Mouse (Mus musculus): ENCODE measurements around the gene Ppargc1a.

Gene Ppargc1a

DNA sequence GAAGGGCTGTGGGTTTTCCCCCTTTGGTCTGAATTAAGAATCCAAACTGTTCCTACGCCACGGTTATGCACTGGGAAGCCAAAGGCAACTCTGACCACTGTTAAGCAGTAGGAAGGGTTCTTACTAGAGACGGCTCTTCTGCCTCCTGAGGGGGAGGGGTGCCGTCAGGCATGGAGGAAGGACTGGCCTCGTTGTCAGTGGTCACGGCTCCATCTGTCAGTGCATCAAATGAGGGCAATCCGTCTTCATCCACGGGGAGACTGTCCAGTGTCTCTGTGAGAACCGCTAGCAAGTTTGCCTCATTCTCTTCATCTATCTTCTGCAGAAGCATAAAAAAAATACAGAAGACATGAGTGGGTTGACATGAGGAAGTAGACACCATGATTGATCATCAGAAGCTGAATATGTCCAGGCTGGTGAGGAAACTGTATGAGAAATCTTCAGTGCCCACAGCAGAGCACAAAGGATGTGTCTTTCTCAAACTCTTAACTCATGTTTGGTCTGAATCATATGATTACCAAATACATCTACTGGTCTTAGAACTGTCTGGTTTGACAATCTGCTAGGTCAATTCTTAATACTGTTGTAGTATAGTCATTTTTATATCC lies 69.5 kb downstream of the Ppargc1a start:
- no peak for DNase-seq

DNA sequence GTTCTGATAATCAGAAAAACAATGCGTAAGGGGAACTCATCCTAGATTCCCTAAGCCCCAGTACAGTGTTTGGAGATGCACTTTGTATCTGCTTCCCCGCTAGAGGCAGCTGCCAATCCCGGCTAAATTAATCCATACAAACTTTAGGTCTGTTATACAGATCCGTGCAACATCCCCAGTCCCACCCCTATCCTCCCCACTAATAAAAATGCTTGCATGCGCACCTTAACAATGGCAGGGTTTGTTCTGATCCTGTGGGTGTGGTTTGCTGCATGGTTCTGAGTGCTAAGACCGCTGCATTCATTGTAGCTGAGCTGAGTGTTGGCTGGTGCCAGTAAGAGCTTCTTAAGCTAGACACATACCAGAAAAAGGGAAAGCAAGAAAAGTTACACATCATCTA lies 72.1 kb downstream of the Ppargc1a start:
- DNase-seq, result no peak

- no peak for DNase-seq
These were observed 73.1 kb downstream of the Ppargc1a start for GRCm38 (mm10) chr5:51494358-51494876.

DNA sequence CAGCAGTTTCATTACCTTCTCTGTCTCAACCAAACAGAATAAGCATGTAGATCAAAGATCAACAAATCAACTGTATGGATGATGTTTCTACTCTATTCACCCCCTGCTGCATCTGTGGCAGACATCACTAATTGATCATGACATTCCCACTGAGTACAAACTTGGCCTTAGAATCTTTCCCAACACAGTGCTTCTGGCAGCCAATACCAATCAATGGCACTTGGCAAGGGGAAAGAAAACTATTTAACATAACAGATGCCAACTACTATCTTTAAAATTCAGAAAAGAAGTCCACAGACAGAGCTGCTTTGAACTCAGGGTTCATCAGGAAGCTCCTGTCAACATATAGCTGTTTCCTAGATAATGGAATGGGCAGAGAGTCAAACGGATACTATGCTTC lies 83.8 kb downstream of the Ppargc1a start:
- DNase-seq, result no peak

GRCm38 (mm10) chr5:51479859-51480258 lies 87.7 kb downstream of the Ppargc1a start:
- DNase-seq, result no peak

DNA sequence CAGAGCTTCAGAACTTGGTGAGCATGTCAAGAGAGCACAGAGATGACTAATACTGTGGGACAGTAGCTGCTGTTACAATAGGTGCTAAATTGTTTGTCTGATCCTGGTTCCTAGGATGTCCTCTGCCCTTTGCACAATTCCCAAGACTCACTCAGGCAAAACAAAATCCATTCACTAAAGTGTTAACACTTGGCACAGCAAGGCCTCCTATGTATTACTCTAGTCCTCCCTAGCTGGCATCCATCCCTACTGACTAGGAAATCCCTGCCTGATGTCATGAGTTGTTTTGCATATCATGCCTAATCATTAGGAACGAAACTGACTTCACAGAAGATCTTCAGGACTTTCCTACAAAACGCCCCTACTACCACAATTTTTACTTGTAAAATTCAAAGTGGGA lies 88.1 kb downstream of the Ppargc1a start:
- DNase-seq, result no peak

GRCm38 (mm10) chr5:51478319-51478994 lies 89.1 kb downstream of the Ppargc1a start:
- no peak for DNase-seq

DNA sequence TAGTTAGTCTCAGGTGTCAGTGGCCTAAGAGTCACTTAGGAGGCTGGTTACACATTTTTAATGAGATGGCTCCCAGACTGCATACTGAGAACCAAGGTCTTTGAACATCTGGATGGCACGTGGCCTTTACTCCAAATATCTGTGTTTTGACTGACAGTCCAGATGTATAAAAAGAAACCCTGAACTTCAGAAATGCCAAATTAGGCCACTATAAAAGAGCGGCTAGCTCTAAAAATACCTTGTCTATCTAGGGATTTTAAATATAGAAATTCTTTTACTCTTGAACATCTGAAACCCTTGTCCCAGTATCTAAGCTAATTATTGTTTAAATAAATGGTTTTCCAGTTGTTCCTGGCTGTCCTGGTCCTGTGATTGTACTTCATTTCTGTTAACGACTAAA lies 90.4 kb downstream of the Ppargc1a start:
- no peak for DNase-seq

DNA sequence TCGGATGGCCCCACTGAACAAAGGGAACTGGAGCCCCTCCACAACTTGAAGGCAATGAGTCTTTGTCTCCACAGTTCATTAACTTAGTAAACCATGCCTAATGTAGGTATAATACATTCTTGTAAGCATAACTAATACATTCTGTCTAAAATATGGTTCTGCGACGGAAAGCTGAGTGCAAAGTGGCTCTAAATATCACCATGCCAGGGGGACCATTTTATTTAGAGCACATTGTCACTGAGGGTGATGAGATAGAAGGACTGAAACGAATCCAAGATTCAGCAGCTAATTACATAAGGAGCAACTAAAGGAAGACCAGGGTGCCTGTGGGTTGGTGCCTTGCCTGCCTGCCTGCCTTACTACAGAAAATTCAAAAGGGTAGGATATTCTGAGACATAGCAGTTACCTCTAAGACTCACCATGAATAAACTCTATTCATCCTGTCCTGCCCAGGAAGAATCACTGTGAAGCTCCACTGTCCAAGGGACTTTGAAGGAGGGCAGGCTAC lies 92.4 kb downstream of the Ppargc1a start:
- no peak for DNase-seq

DNA sequence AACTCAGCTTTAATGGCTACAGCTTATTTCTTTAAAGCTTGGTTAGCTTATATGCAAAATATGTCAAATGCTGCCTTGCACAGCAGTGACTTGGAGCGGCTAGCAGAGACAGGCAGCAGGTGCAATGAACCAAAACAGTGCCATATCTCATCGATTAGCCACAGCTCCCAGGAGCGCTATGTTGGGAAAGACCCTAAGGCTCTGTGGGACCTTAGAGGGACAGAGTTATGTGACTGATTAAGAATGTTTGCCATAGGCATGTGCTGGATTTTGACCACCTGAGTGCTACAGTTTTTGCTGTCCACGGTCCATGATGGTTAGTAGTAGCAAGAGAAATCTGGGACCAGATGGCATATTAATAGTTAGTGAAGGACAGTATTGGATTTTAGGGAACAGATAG lies 95.9 kb downstream of the Ppargc1a start:
- DNase-seq, result no peak

DNA sequence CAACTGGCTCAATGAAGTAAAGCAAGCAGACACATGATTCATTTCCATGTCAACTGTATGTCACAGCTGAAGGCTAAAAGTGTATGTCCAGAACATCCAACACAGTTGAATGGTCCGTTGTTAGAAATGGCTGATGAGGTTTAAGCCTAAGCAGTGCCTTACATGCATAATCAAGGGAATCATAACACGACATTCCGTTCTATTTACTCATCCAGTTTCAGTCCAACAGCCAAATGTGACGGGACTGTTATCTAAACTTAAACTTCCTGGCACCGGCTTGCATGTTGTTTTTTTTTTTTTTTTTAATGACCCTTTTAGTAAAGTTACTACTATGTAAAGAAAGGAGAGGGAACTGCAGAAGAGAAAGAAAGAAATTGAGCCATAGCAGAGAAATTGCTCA lies 101.5 kb downstream of the Ppargc1a start:
- DNase-seq, result no peak

DNA sequence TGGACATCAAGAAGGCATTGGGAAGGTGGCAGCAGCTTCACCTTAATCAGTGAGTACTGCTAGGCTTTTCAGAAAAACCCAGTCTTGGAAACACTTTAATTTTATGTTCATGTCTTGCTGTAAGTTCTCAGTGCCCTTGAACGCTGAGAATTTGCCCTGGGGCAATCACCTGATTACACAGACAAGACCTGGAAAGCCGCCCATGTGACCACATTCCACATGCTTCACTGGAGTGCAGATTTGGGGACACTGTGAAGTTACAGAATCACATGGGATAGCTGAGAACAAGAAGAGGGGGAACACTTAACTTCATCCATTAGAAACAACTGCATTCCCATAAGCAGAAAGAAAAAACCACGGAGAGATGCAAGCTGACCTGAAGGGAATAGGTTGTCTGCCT lies 115.5 kb downstream of the Ppargc1a start:
- DNase-seq, result no peak

GRCm38 (mm10) chr5:51447631-51448030 lies 119.9 kb downstream of the Ppargc1a start:
- DNase-seq, result no peak

GRCm38 (mm10) chr5:51446299-51447090 lies 121.0 kb downstream of the Ppargc1a start:
- no peak for DNase-seq

- no peak for DNase-seq
These were observed 121.8 kb downstream of the Ppargc1a start for GRCm38 (mm10) chr5:51445726-51446125.

DNA sequence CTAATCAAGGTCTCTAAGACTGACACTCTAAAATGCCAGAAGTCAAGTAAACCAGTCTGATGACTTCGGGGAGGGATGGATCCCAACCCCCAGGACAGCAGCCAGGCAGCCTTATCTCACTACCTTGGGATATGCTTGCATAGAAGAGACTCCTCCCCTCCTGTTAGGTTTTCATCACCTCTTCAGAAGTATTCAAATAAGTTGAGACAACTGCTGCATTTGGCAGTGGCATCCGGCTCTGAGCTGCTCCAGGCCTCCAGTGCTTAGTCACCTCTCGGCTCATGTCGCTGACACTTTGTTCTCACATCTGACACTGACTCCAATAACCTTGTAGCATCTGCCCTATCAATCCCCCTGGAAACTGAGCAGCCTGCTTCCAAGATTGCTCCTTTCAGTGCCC lies 127.8 kb downstream of the Ppargc1a start:
- DNase-seq, result no peak

DNA sequence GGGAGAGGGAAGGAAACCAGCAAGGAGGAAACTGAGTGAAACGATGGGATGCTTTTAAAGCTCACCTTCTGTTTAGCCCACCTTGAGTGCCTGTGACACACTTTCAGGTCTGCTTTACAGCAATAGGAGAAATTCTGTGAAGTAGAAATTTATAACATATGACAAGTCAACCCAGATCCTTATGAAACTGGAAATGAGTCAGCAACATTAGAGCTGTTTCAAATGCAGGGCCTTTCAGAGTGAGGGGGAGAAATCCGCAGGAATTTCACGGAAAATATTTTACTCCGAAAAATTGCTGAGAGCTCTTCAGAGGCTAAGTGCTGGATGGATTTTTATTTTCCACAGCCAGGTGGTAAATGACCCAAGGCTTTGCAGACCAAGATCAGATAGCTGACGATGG lies 133.6 kb downstream of the Ppargc1a start:
- DNase-seq, result no peak

GRCm38 (mm10) chr5:51432532-51432931 lies 135.0 kb downstream of the Ppargc1a start:
- no peak for DNase-seq

DNA sequence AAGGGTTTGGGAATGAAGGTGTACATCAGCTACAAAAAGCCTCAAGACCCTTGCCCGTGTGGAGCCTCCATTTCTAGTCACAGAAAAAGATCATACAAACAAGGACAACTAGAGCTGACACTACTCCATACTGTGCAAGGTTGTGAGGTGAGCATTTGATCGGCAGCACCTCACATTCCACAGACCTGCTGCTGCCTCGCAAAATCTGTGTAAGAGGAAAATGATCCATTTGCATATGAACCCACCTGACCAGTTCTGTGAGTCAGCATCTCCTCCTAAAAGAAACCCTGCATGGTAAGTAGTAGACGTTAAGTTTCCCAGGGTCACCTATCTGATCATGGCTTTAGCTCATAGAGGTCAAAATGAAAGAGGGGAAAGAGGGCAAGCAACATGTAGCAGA lies 135.5 kb downstream of the Ppargc1a start:
- no peak for DNase-seq

- no peak for DNase-seq
These were observed 141.1 kb downstream of the Ppargc1a start for GRCm38 (mm10) chr5:51426406-51426805.

- no peak for DNase-seq
These were observed 151.1 kb downstream of the Ppargc1a start for GRCm38 (mm10) chr5:51416377-51416776.

- DNase-seq, result no peak
These were observed 152.1 kb downstream of the Ppargc1a start for GRCm38 (mm10) chr5:51415456-51415855.

DNA sequence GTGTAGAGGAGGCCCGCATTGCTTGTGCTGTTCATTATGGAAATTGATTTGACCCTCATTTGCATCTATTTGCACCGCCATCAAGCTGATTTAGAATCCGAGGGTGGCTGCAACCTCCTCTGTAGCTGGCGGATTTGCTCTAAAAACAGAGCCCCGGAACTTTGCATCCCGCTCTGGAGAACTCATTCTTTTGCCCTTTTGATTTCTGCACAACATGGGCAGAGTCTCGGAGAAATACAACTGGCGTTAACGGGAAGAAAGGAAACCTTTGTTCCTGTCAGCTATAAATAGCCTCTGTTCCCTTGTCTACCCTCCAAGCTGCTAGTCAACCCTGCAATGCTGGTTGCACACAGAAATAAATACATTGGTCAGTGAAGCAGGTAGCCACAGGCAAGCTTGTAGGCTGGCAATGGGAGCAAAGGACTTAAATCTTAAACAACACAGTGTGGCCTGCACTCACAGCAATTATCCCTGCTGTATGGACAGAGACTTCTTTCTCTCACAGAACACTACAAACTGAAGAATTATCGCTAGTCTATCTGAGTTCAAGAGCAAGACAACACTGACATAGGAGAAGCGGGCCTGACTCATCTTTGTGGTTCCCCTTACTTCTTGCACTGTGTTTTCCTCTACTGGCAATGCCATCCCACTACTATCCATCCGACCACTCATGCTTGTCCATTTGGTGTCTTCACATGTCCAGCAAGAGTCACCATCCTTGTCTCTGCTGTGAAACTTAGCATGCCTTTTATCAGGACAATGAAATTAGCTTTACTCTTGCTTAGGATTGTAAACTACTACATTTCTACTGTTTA lies 155.0 kb downstream of the Ppargc1a start:
- no peak for DNase-seq

Data from lung, postnatal 36 days (tissue).